Mouse (Mus musculus): ENCODE results near the gene Rnf7. TPM values are rescaled to one million over a fixed set of nuclear protein-coding genes. Genes with fewer than 3 reads are reported as not detected.
A peak's percentile ranks its signal among the peaks of the same experiment; 100 is the strongest.

Rnf7 gene
- polyA plus RNA-seq, 1 experiment = 65.7 TPM

DNA sequence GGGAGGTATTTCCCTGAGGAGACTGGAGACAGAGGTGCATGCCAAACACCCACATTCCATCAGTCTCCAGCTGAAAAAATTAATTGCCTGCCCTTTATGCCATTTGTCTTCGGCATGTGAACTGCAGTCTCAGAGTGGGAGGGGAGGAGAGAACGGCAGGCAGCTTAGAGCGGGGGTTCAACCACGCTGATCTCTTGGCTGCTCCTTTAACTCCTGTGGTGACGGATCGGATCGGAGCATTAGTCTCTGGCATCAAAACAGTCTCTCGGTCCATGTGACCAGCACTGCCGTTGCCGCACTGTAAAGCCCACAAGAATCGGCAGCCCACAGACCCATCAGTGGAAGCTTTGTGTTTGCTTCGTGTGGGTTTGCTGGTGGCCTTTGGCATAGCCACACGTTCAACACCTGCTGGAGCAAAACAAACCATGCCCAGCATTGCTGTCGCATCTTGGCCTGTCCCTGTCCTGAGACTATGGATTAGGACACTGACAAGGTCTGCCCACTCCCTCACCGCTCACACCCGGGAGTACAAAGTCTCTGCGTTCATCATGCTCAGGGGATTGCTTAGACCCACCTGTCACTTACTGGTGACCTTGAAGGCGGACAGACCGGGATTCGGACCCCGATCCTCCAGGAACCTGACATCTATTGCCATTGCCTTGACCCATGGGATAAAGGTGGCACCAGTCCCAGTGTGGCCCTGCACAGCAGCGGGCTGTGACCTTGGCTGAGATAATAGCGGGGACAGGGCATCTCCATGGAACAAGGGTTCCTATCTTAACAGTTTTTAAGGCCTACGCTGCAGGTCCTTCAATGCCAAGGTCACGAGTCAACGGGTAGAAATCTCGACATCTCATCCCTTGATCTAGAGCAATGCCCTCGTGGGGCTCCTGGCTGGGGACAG, 41.3 kb downstream of the Rnf7 start:
- Histone ChIP-seq H3K27me3 (ENCODE audit: control insufficient read depth, insufficient read depth, low read length) (no peaks in the 10 kb centered on the region), H3K27ac (ENCODE audit: insufficient read depth, low read depth, low read length) (peak overlapping the region; percentile 17; the same call in 1 of the 2 replicates), H3K4me3 (ENCODE audit: low read depth, low read length) (peak overlapping the region; percentile 65), H3K4me1 (ENCODE audit: control insufficient read depth, insufficient read depth, insufficient read length, low read length) (peaks cover 12% of the 10 kb centered on the region), H3K36me3 (ENCODE audit: control insufficient read depth, insufficient read depth, low read length) (no peaks in the 10 kb centered on the region)
- no peak for TF ChIP-seq POLR2A (IDR thresholded peaks at IDR 0.05; ENCODE audit: low read depth, low read length)
- TF ChIP-seq CTCF (IDR thresholded peaks at IDR 0.05; ENCODE audit: extremely low read depth, insufficient read length, insufficient replicate concordance, low read depth, low read length) = no peak
- 49% methylated on average over 28 of the region's 28 CpGs for WGBS

DNA sequence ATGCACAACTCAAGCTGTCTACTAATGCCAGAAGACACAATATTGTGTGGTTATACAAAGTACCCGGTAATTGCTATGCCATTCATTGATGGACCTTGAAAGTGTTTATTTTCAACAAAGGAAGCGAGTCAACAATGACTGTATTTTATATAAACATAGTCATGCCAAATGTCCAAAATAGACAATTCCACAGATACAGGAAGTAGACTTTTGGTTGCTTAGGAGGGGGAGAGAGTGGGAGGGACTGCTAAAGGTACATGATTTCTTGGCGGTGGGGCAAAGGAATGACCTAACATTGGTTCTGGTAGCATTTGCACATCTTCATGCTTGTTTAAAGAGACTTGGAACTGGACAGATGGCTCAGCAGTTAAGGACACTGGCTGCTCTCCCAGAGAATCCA, 45.9 kb downstream of the Rnf7 start:
- Histone ChIP-seq H3K27me3 (ENCODE audit: control insufficient read depth, insufficient read depth, low read length) (no peaks in the 10 kb centered on the region), H3K4me3 (ENCODE audit: low read depth, low read length) (no peak overlapping the region), H3K27ac (ENCODE audit: insufficient read depth, low read depth, low read length) (no peak overlapping the region), H3K4me1 (ENCODE audit: control insufficient read depth, insufficient read depth, insufficient read length, low read length) (peaks cover 6% of the 10 kb centered on the region; the same call in 1 of the 2 replicates), H3K36me3 (ENCODE audit: control insufficient read depth, insufficient read depth, low read length) (no peaks in the 10 kb centered on the region)
- 84% methylated on average over 3 of the region's 3 CpGs for WGBS
- TF ChIP-seq CTCF (IDR thresholded peaks at IDR 0.05; ENCODE audit: extremely low read depth, insufficient read length, insufficient replicate concordance, low read depth, low read length) = no peak
- TF ChIP-seq POLR2A (IDR thresholded peaks at IDR 0.05; ENCODE audit: low read depth, low read length) = no peak

DNA sequence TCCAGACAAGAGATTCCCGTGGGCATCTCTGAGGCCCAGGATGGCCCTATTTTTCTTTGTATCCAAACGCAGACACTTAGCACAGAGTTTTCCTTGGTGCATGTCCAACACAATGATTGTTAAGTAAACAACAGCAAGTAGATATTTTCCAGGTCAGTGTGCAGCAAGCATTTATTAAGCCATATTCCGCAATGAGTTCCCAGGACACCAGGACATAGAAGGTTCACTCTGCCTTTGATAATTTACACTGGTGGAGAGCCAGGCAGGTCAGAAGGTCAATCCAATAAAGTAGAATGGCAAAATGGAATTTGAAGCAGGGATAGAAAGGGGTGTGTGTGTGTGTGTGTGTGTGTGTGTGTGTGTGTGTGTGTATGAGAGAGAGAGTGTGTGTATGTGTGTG, 47.4 kb downstream of the Rnf7 start:
- Histone ChIP-seq H3K4me1 (ENCODE audit: control insufficient read depth, insufficient read depth, insufficient read length, low read length) (no peaks in the 10 kb centered on the region), H3K27ac (ENCODE audit: insufficient read depth, low read depth, low read length) (no peak overlapping the region), H3K4me3 (ENCODE audit: low read depth, low read length) (no peak overlapping the region), H3K27me3 (ENCODE audit: control insufficient read depth, insufficient read depth, low read length) (no peaks in the 10 kb centered on the region; the same call in 1 of the 2 replicates), H3K36me3 (ENCODE audit: control insufficient read depth, insufficient read depth, low read length) (no peaks in the 10 kb centered on the region)
- TF ChIP-seq CTCF (IDR thresholded peaks at IDR 0.05; ENCODE audit: extremely low read depth, insufficient read length, insufficient replicate concordance, low read depth, low read length) (no peak), POLR2A (IDR thresholded peaks at IDR 0.05; ENCODE audit: low read depth, low read length) (no peak)
- 47% methylated on average over 3 of the region's 3 CpGs for WGBS

DNA sequence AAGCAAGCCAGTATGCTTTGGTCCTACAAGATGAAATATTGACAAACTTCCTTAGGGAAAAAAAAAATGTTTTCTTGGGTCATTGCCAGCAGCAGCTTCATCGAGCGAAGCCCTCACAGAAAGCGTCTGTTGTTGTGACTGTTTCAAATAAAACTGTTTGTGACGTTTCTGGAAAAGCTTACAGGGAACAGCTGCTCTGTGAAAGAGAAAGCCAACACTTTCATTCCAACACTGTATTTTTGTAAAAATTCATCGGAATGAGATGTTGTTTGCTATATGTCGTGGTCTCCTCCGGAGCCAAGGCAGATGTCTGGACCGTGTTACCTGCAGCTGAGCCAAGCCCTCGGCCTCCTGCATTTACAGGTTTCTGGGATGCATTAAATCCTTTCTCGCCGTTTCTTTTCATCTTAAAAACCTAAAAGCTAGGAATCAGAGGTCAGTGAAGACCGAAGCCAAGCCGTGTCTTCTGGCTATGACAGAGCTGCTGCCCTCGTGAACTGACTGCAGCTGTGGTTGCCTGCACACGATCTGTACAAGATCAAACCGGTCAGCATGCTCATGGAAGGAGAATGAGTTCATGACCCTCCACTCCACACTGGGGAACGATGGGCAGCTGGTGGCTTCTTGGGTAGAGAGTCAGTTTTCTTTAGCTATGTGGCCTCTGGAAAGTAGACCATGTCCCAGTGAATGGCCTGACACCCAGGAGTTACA, 50.0 kb downstream of the Rnf7 start:
- WGBS = 78% methylated on average over 17 of the region's 17 CpGs
- Histone ChIP-seq H3K27me3 (ENCODE audit: control insufficient read depth, insufficient read depth, low read length) (no peaks in the 10 kb centered on the region; the same call in 1 of the 2 replicates), H3K4me1 (ENCODE audit: control insufficient read depth, insufficient read depth, insufficient read length, low read length) (no peaks in the 10 kb centered on the region), H3K27ac (ENCODE audit: insufficient read depth, low read depth, low read length) (no peak overlapping the region), H3K36me3 (ENCODE audit: control insufficient read depth, insufficient read depth, low read length) (no peaks in the 10 kb centered on the region), H3K4me3 (ENCODE audit: low read depth, low read length) (no peak overlapping the region)
- TF ChIP-seq POLR2A (IDR thresholded peaks at IDR 0.05; ENCODE audit: low read depth, low read length) (no peak), CTCF (IDR thresholded peaks at IDR 0.05; ENCODE audit: extremely low read depth, insufficient read length, insufficient replicate concordance, low read depth, low read length) (no peak)

DNA sequence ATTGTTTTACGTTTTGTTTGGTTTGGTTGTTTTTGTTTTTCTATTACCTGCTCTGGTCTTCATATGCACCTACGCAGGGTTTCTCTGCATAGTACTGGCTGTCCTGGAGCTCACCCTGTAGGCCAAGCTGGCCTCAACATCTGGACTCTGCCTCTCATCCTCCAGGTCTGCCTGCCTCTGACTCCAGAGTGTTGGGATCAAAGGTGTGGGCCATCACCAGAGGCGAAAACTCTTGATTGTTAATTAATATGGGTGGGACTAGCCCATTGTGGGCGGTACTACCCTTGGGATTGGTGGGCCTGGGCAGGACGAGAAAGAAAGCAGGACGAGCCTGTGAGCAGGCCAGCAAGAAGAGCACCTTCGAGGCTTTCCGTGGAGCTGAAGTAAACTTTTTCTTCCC, 54.4 kb downstream of the Rnf7 start:
- Histone ChIP-seq H3K27ac (ENCODE audit: insufficient read depth, low read depth, low read length) (no peak overlapping the region), H3K27me3 (ENCODE audit: control insufficient read depth, insufficient read depth, low read length) (no peaks in the 10 kb centered on the region; the same call in 1 of the 2 replicates)
- WGBS = 28% methylated on average over 8 of the region's 8 CpGs

More for the DNA sequence above, 54.4 kb downstream of the Rnf7 start:
- TF ChIP-seq CTCF (IDR thresholded peaks at IDR 0.05; ENCODE audit: extremely low read depth, insufficient read length, insufficient replicate concordance, low read depth, low read length) (no peak), POLR2A (IDR thresholded peaks at IDR 0.05; ENCODE audit: low read depth, low read length) (no peak)
- no peak overlapping the region for H3K4me3 ChIP-seq (ENCODE audit: low read depth, low read length)
- no peaks in the 10 kb centered on the region for H3K4me1 ChIP-seq (ENCODE audit: control insufficient read depth, insufficient read depth, insufficient read length, low read length)
- no peaks in the 10 kb centered on the region for H3K36me3 ChIP-seq (ENCODE audit: control insufficient read depth, insufficient read depth, low read length)

Other genes with a start within 250 kb of the Rnf7 start
- gene Atp1b3, start 114.2 kb downstream of the Rnf7 start, polyA plus RNA-seq (2012; rRNA removed) = 21.5 and 23.5 TPM in 2 replicates
- 0.08 TPM in 1 of 2 replicates, not detected in the other for gene Gm28729, start 46.6 kb upstream of the Rnf7 start, polyA plus RNA-seq (2012; rRNA removed)
- gene Rasa2, start 152.9 kb upstream of the Rnf7 start, polyA plus RNA-seq (2012; rRNA removed) = 0.98 and 2.6 TPM in 2 replicates